Mouse (Mus musculus) MEL (cell line): Measurements from ENCODE around the gene Faiml. TPM values are rescaled to one million over a fixed set of nuclear protein-coding genes. Genes with fewer than 3 reads are reported as not detected.
A peak's percentile ranks its signal among the peaks of the same experiment; 100 is the strongest.

Experiments used
- DNase-seq: peaks from one replicate; pipeline ENCODE4 v3.0.0; 2011; ENCODE audit warnings: low read depth, low spot score
- H3K27ac ChIP-seq: 2 replicates; pipeline ENCODE4 v1.5.1; 2012; ENCODE audit warnings: low read depth, mild to moderate bottlenecking, control low read depth, low read length, moderate library complexity; ENCODE audit not compliant: control insufficient read depth
- H3K27me3 ChIP-seq, 2 experiments: fragments of 150-350 bp in 1 of 2; sonication (generic) in 1 of 2; 2 replicates each; pipeline ENCODE4 v1.6.1; 2012; ENCODE audit warnings: low read length in 2 of 2, mild to moderate bottlenecking in 2 of 2, improper control_type of control experiment in 1 of 2, moderate library complexity in 1 of 2; ENCODE audit not compliant: insufficient read depth in 2 of 2, control insufficient read depth in 1 of 2
- H3K36me3 ChIP-seq, 2 experiments: 2 replicates each; pipeline ENCODE4 v1.6.1; 2012 to 2014; ENCODE audit warnings: low read length in 2 of 2, improper control_type of control experiment in 1 of 2, inconsistent platforms in 1 of 2, mild to moderate bottlenecking in 1 of 2; ENCODE audit not compliant: insufficient read depth in 2 of 2, control insufficient read depth in 1 of 2
- H3K4me1 ChIP-seq, 2 experiments: fragments of 150-350 bp in 1 of 2; sonication (generic) in 1 of 2; 2 replicates each; pipeline ENCODE4 v1.6.1; 2012; ENCODE audit warnings: low read length in 2 of 2, improper control_type of control experiment in 1 of 2, mild to moderate bottlenecking in 1 of 2; ENCODE audit not compliant: insufficient read depth in 2 of 2, control insufficient read depth in 1 of 2
- H3K4me3 ChIP-seq, 2 experiments: fragments of 150-350 bp in 1 of 2; sonication (generic) in 1 of 2; 2 replicates each; pipeline ENCODE4 v1.5.1; 2012; ENCODE audit warnings: low read depth in 2 of 2, low read length in 2 of 2, mild to moderate bottlenecking in 2 of 2, moderate library complexity in 2 of 2, control low read depth in 1 of 2, improper control_type of control experiment in 1 of 2; ENCODE audit not compliant: control insufficient read depth in 1 of 2, insufficient read depth in 1 of 2
- H3K79me2 ChIP-seq: 2 replicates; pipeline ENCODE4 v1.6.1; 2012; ENCODE audit warnings: mild to moderate bottlenecking, low read length, moderate library complexity; ENCODE audit not compliant: control insufficient read depth, poor library complexity, insufficient read depth
- H3K9ac ChIP-seq: 2 replicates; pipeline ENCODE4 v1.6.1; 2012; ENCODE audit warnings: low read depth, mild to moderate bottlenecking, control low read depth, low read length, moderate library complexity; ENCODE audit not compliant: control insufficient read depth, poor library complexity, severe bottlenecking
- H3K9me3 ChIP-seq: fragments of 150-350 bp; sonication (generic); replicated peaks from 2 replicates; pipeline ENCODE4 v1.6.1; 2012; ENCODE audit warnings: mild to moderate bottlenecking, low read length, improper control_type of control experiment, moderate library complexity; ENCODE audit not compliant: insufficient read depth
- BHLHE40 ChIP-seq: IDR thresholded peaks from 2 replicates; pipeline ENCODE4 v1.6.1; 2012; ENCODE audit warnings: low read depth, mild to moderate bottlenecking, inconsistent platforms, low read length, improper control_type of control experiment, borderline replicate concordance
- CHD1 ChIP-seq: IDR thresholded peaks from 2 replicates; pipeline ENCODE4 v1.6.1; 2012; ENCODE audit warnings: low read depth, mild to moderate bottlenecking, inconsistent platforms, low read length, improper control_type of control experiment
- CHD2 ChIP-seq: IDR thresholded peaks from 2 replicates; pipeline ENCODE4 v1.6.1; 2011; ENCODE audit warnings: low read length, improper control_type of control experiment
- E2F4 ChIP-seq: IDR thresholded peaks from 2 replicates; pipeline ENCODE4 v1.6.1; 2011; ENCODE audit warnings: low read depth, low read length, improper control_type of control experiment, borderline replicate concordance
- EP300 ChIP-seq, 2 experiments: IDR thresholded peaks; 2 replicates each; pipeline ENCODE4 v1.6.1; 2011; ENCODE audit warnings: improper control_type of control experiment in 2 of 2, low read length in 2 of 2, low read depth in 1 of 2, mild to moderate bottlenecking in 1 of 2
- GABPA ChIP-seq: IDR thresholded peaks from 2 replicates; pipeline ENCODE4 v1.6.1; 2012; ENCODE audit warnings: low read depth, mild to moderate bottlenecking, inconsistent platforms, low read length, improper control_type of control experiment, moderate library complexity
- GATA1 ChIP-seq: IDR thresholded peaks from 2 replicates; pipeline ENCODE4 v1.6.1; 2011; ENCODE audit warnings: low read depth, low read length, improper control_type of control experiment
- KAT2A ChIP-seq: conservative IDR thresholded peaks from 2 replicates; pipeline ENCODE4 v1.6.1; 2012; ENCODE audit warnings: low read depth, low read length, improper control_type of control experiment, inconsistent platforms
- MAFK ChIP-seq: IDR thresholded peaks from 2 replicates; pipeline ENCODE4 v1.6.1; 2011; ENCODE audit warnings: low read depth, mild to moderate bottlenecking, low read length, improper control_type of control experiment, borderline replicate concordance
- MAX ChIP-seq: IDR thresholded peaks from 2 replicates; pipeline ENCODE4 v1.6.1; 2011; ENCODE audit warnings: low read length, improper control_type of control experiment
- MEF2A ChIP-seq: IDR thresholded peaks from 2 replicates; pipeline ENCODE4 v1.6.1; 2014; ENCODE audit warnings: low read depth, mild to moderate bottlenecking, inconsistent platforms, low read length, improper control_type of control experiment; ENCODE audit not compliant: poor library complexity, insufficient replicate concordance, severe bottlenecking; ENCODE audit errors: extremely low read depth
- MYC ChIP-seq: IDR thresholded peaks from 2 replicates; pipeline ENCODE4 v1.6.1; 2011; ENCODE audit warnings: low read depth, mild to moderate bottlenecking, low read length, improper control_type of control experiment, moderate library complexity
- NRF1 ChIP-seq: IDR thresholded peaks from 2 replicates; pipeline ENCODE4 v1.6.1; 2014; ENCODE audit warnings: low read depth, mild to moderate bottlenecking, inconsistent platforms, low read length, improper control_type of control experiment, moderate library complexity; ENCODE audit not compliant: poor library complexity, insufficient read depth, severe bottlenecking
- POLR2AphosphoS2 ChIP-seq: IDR thresholded peaks from 2 replicates; pipeline ENCODE4 v1.6.1; 2011; ENCODE audit warnings: low read length, improper control_type of control experiment
- TAL1 ChIP-seq: IDR thresholded peaks from 2 replicates; pipeline ENCODE4 v1.6.1; 2012; ENCODE audit warnings: mild to moderate bottlenecking, inconsistent platforms, low read length, moderate library complexity, mixed read lengths
- TCF12 ChIP-seq: IDR thresholded peaks from 2 replicates; pipeline ENCODE4 v1.6.1; 2014; ENCODE audit warnings: low read depth, mild to moderate bottlenecking, inconsistent platforms, low read length, improper control_type of control experiment, moderate library complexity
- USF2 ChIP-seq, 2 experiments: IDR thresholded peaks; 2 replicates each; pipeline ENCODE4 v1.6.1; 2011 to 2012; ENCODE audit warnings: improper control_type of control experiment in 2 of 2, low read length in 2 of 2, borderline replicate concordance in 1 of 2, inconsistent platforms in 1 of 2, low read depth in 1 of 2, mild to moderate bottlenecking in 1 of 2; ENCODE audit not compliant: insufficient read depth in 1 of 2
- ZC3H11A ChIP-seq: IDR thresholded peaks from 2 replicates; pipeline ENCODE4 v1.6.1; 2012; ENCODE audit warnings: low read depth, mild to moderate bottlenecking, inconsistent platforms, low read length, improper control_type of control experiment
- ZMIZ1 ChIP-seq: IDR thresholded peaks from 2 replicates; pipeline ENCODE4 v1.6.1; 2012; ENCODE audit warnings: low read depth, mild to moderate bottlenecking, inconsistent platforms, low read length, improper control_type of control experiment, moderate library complexity
- ZNF384 ChIP-seq: IDR thresholded peaks from 2 replicates; pipeline ENCODE4 v1.6.1; 2012; ENCODE audit warnings: low read depth, mild to moderate bottlenecking, inconsistent platforms, low read length, improper control_type of control experiment
- polyA plus RNA-seq, 2 experiments: library from polyadenylated mRNA; stranded (reverse) in 1 of 2; unstranded in 1 of 2; fragments of >175 nt in 1 of 2; fragments of >200 nt in 1 of 2; gene quantifications; 2 replicates each; pipeline versions ENCODE4 v1.2.1 to v1.2.4; 2012; ENCODE audit warnings: low replicate concordance in 2 of 2, low read depth in 1 of 2; ENCODE audit not compliant: insufficient read length in 2 of 2, insufficient read depth in 1 of 2, missing spikeins in 1 of 2
- total RNA-seq: library from RNA; depleted of rRNA; stranded (reverse); fragments of 300-350 nt; gene quantifications from 2 replicates; pipeline ENCODE4 v1.2.3, GENCODE M21; 2012

Faiml gene
- total and polyA plus RNA-seq, 3 experiments = not detected

DNA sequence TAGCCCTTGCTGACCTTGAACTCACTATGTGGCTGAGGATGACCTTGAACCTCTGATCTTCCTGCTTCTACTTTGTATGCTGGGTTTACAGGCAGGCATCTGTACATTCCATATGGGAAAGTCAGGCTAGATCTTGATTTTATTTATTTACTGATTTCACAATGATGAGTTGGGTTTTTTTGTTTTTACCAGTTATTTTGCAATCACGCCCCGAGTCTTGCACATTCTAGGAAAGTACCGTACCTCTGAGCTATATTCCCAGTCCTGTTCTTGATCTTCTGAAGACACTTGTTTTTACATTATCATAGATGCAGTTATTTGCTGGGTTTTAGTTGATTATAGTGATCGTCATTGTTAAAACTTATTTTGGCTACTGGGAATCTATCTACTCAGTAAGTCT, 11.9 kb upstream of the Faiml start:
- Histone ChIP-seq H3K36me3 (peaks cover 2 to 26% of the 10 kb centered on the region in 2 experiments; a peak in 2 of 4 replicates), H3K4me1 (peaks cover 8 to 11% of the 10 kb centered on the region in 2 experiments; a peak in 3 of 4 replicates), H3K4me3 (no peak overlapping the region), H3K79me2 (peaks cover 3% of the 10 kb centered on the region), H3K27me3 (no peaks in the 10 kb centered on the region), H3K9ac (no peak overlapping the region), H3K27ac (no peak overlapping the region), H3K9me3 (no peaks in the 10 kb centered on the region)
- TF ChIP-seq TCF12 = no peak
- TF ChIP-seq USF2 (IDR thresholded peaks at IDR 0.05; ENCODE audit: borderline replicate concordance in 1 of 2, insufficient read depth in 1 of 2, low read depth in 1 of 2, low read length in 2 of 2) = no peak
- no peak for TF ChIP-seq CHD2
- TF ChIP-seq ZNF384 = no peak
- no peak for TF ChIP-seq POLR2AphosphoS2
- TF ChIP-seq GABPA = no peak
- TF ChIP-seq MAFK = no peak
- TF ChIP-seq NRF1 = no peak
- TF ChIP-seq BHLHE40 = no peak
- no peak for TF ChIP-seq ZC3H11A
- TF ChIP-seq E2F4 = no peak
- DNase-seq = no peak

- H3K4me3 ChIP-seq = no peak overlapping the region
- 0 out of 2 replicates have a peak, but pooled peaks have one; percentile 5 for TF ChIP-seq TCF12
- TF ChIP-seq ZMIZ1 = no peak
- TF ChIP-seq MYC = no peak
- TF ChIP-seq NRF1 = peak; percentile 51; the same call in 1 of the 2 replicates
- peak; percentile 31 for TF ChIP-seq GATA1
- peak; percentile 3; the same call in 1 of the 2 replicates for TF ChIP-seq TAL1
- TF ChIP-seq, all 39 proteins: peak for 4
- H3K9me3 ChIP-seq = no peaks in the 10 kb centered on the region
- DNase-seq = peak; percentile 77
- peaks cover 8 to 11% of the 10 kb centered on the region in 2 experiments; a peak in 3 of 4 replicates for H3K4me1 ChIP-seq
- H3K9ac ChIP-seq = no peak overlapping the region
- H3K36me3 ChIP-seq = peaks cover 2 to 24% of the 10 kb centered on the region in 2 experiments; a peak in 2 of 4 replicates
- peaks cover 5% of the 10 kb centered on the region for H3K79me2 ChIP-seq
- H3K27me3 ChIP-seq = no peaks in the 10 kb centered on the region
- H3K27ac ChIP-seq = no peak overlapping the region
Measured at GRCm38 (mm10) chr9:99248304-99248703, 11.3 kb upstream of the Faiml start.

- peaks cover 13% of the 10 kb centered on the region in 2 experiments for H3K4me1 ChIP-seq
- H3K9ac ChIP-seq = peak overlapping the region; percentile 82
- TF ChIP-seq GABPA (no peak), GATA1 (0 out of 2 replicates have a peak, but pooled peaks have one; percentile 17), KAT2A (no peak), MEF2A (no peak), MAX (no peak), EP300 (IDR thresholded peaks at IDR 0.05; ENCODE audit: low read depth in 1 of 2, low read length in 2 of 2) (no peak), CHD1 (0 out of 2 replicates have a peak, but pooled peaks have one; percentile 82)
- H3K27me3 ChIP-seq = no peaks in the 10 kb centered on the region
- H3K9me3 ChIP-seq = no peaks in the 10 kb centered on the region
- DNase-seq = no peak
- H3K79me2 ChIP-seq = peaks cover 5% of the 10 kb centered on the region
- peak overlapping the region; percentile 95 to 98 for H3K4me3 ChIP-seq
- H3K27ac ChIP-seq = peak overlapping the region; percentile 100
- H3K36me3 ChIP-seq = peaks cover 0 to 32% of the 10 kb centered on the region in 2 experiments; a peak in 2 of 4 replicates
Measured at GRCm38 (mm10) chr9:99243895-99244293, 6.9 kb upstream of the Faiml start.
